Mouse (Mus musculus) ES-CJ7 (cell line): ENCODE measurements around the gene Hoxb5.
A peak's percentile ranks its signal among the peaks of the same experiment; 100 is the strongest.

ENCODE experiments used
- DNase-seq: peaks from one replicate; pipeline ENCODE4 v3.0.0; 2011; ENCODE audit warnings: low read depth, low spot score

Gene Hoxb5

DNA sequence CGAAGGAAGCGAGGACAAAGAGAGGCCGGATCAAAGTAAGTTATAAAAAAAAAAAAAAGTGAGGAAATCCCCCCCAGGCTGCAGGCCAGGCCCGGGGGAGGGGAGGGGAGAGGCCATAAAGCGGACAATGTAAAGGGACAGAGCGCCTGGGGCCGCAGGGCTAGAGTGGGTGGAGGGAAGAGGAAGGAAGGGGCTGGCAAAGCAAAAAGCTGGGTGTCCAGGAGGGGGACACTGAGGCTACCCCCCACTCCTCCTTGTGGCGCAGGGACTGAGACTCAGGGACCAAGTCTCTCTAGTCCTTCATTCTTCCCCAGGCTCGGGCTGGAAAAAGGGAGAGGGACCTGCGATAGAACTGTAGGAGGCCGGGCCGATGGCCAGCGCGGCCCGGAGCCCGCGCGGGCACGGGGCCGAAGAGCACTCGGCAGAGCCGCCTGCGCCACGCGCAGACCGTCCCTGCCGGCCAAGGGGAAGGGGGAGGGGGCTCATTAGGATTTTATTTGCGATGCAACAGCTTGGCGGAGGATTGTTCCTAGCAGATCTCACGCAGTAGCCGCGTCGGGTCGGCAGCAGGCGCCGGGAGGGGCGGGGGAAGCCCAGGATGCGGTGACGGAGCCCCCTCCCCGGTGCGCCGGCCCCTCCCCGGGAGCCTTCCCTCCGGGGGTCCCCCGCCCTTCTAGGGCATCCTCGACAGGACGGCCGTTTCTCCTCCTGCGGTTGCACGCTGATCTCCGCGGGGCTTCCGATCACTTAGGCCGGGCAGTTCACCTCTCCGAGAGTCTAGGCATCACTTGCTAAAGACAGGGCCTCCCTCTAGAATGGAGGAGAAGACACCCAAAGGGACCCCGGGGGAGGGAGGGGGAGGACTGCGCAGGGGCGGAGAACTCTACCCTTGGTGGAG lies 30.9 kb upstream of the Hoxb5 start:
- DNase-seq: peak; percentile 56

DNA sequence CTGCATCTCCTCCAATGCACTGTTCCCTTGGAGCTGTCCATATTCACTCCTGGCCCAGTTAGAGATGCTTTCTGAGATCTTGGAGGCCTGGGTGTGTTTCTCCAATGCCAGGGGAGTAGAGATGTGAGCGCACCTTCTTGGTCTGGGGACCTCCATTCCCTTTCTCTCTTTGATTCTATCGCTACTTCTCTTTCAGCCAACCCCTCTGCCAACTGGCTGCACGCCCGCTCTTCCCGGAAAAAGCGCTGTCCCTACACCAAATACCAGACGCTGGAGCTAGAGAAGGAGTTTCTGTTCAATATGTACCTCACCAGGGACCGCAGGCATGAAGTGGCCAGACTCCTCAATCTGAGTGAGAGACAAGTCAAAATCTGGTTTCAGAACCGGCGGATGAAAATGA lies 28.7 kb upstream of the Hoxb5 start:
- DNase-seq: no peak

DNA sequence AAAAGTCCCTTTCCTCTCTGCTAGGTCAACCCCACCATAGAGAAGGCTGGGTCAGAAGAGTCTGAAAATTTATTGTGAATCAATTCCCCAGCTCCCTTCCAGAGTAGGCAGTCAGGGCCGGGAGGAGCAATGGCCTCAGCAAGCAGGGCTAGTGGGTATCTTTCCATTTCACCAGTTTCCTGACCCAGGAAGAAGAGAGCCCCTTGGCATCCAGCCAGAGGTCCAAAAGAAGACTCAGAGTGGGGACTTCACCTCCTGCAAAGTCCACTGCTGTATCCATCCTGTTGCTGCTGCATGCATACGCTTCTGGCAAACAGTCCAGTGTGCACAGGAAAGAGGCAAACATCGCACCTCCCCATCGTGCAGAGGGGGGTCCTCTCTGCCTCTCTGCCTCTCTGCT lies 27.2 kb upstream of the Hoxb5 start:
- DNase-seq: no peak

DNA sequence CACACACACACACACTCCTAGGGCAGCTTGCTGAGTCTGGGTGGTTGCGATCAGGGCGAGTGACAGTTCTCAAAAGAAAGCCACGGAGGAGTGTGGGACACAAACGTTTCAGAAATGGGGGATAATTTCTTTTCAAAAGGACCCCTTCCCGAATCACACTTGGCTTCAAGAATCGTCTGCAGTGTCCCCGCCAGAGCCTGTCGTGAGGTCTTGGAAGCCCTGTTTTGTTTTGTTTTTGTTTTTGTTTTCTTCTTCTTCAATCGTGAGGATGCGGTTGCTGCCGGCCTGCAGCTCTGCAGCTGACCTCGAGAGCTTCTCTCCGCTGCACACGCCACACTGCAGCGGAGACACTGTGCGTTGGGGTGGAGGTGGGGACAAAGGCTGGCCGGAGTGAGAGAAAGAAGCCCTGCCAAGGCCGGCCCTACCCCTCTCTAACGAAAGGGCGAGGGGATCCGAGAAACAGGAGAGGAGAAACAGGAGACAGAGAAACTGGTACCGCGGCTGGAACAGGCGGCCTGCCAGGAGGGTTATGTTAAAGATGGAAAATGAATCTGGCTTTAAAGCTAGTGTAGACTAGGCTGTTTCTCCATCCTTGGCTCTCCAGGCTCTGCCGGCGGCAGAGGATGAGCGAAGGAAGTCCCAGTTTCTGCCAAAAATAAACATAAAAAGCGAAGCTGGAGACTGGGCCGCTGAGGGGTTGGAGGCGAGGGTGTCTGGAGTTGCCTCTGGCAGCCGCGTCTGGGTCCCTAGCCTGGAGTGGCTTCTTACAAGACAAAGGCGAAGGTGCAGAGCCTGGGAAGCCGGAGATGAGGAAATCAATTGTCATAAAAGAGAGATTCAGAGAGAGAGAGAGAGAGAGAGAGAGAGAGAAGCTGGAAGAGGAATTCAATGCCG lies 25.7 kb upstream of the Hoxb5 start:
- no peak for DNase-seq

DNA sequence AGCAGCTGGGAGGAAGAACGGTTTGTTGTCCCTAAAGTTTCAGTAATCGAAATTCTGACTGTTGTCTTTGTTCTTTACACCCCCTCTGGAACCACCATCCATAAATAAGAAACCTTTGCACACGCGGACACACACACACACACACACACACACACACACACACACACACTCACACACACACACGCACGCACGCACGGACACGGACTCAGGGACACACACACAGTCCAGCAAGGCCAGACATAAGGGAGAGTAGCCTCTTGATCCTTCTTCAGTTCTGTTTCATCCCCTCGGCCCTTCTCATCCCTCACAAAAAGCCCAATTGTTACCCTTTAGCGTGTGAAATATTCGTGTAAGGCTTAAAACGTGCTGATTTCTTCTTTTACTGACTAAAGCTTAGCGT lies 24.8 kb upstream of the Hoxb5 start:
- no peak for DNase-seq

DNA sequence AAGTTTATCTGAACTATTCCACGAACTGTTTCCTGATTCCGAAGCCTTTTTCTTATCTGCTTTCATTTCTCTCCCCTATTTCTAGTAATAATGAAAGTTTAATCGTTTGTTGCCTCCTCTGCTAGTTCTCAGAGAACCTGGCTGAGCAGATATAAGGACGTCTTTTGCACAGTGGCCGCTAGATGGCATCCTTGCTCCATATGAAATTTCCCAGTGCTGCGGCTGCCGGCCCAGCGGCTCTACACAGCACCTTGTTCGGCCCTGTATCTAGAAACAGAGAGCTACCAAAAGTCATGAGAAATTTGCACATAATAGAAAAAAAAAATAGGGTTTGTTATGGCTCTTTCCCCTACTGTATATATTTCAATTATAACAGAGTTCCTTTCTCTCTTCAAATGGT lies 24.4 kb upstream of the Hoxb5 start:
- peak; percentile 88 for DNase-seq

DNA sequence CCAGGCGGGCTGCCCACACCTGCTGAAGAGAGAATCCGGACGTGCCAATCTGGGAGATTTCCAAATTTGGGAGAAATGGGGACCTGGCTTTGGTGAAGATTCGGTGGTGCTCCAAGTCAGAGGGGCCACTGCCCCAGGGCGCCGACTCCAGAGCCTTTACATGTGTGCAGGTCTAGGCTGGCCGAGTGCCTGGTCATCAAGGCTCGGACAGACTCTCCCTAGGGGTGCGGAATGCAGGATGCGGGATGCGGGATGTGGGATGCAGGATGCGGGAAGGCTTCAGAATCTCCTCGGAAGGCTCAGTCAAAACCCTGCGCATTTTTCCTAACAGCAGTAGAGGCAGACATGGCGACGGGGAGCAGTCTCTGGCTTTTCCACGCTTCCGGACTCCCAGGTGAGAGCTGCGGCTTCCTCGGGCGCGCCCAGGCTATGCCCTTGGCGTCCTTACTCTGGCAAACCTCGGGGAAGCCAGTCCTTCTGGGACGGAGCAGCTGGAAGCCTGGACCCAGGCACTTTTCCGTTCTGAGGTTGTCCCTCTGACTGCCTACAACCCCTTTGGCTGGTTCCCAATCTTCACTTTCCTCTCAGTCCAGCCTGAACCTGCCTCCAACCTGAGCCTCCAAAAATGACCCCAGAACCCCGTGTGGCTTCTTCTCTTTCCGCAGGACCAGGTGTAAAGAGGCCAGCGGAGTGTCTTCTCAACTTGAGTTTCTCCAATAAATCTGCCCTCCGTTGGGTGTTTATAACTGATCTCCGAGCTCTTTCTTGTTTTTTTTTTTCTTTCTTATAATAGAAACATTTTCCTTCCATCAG lies 23.5 kb upstream of the Hoxb5 start:
- DNase-seq: peak; percentile 43

DNA sequence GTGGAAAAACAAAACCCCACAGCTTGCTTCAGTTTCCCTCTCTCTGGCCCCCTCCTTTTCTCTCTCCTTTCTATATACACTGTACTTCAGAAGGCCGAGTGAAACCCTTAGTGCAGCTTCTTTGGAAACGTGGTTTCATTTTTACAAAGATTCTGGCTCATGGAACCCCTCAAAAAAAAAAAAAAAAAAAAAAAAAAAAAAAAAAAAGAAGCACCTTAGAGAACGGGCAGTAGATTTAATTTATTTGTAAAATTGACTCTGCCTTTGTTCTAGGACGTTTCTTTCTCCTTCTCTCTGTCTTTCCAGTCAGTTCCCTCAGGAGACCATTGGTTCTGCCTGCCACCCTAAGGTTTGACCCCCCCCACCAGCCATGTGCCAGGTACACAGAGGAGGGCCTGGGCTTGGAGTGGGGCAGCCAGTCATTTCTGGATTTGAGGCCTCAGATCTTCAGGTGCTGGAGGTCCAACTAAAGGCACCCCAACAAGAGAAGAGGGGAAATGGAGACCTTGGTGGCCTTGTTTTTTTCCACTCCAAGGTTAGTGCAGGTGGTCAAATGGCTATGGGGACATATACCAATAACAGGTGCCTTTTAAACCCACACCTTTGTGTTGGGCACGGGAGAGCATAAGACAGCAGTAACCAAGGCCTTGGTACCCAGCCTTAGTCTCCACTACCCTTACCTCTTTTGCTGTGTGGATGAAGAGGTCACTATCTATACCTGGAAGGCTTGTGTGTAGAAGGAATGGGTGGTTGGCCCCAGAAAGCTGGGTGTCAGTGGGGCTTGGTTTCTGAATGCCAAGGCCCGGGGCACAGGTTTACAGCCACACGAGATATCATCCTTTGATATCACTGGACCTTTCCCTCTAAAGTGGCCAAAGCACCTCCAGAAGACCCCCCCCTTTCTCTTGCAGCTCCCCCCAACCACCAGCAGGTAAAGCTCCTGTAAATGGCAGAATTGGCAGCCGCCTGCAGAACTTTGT lies 22.4 kb upstream of the Hoxb5 start:
- no peak for DNase-seq

DNA sequence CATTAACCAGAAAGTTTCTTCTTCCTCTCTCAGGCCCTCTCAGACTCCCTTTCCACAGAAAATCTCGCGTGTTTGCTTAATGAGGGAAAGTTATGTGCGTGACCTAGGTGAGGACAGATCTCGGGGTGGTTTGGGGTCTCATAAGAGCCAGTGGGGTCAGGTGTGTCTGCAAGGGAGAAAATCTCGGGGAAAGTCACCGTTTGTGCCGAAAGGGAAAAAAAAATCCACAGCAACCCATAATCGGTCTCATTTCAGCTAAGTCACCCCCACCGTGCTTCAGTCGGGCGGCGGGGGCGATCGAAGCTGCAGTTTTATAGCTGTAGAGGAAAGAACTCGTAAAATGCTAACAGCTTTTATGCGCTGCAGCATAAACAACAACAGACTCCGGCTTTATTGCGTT lies 21.7 kb upstream of the Hoxb5 start:
- peak; percentile 24 for DNase-seq

DNA sequence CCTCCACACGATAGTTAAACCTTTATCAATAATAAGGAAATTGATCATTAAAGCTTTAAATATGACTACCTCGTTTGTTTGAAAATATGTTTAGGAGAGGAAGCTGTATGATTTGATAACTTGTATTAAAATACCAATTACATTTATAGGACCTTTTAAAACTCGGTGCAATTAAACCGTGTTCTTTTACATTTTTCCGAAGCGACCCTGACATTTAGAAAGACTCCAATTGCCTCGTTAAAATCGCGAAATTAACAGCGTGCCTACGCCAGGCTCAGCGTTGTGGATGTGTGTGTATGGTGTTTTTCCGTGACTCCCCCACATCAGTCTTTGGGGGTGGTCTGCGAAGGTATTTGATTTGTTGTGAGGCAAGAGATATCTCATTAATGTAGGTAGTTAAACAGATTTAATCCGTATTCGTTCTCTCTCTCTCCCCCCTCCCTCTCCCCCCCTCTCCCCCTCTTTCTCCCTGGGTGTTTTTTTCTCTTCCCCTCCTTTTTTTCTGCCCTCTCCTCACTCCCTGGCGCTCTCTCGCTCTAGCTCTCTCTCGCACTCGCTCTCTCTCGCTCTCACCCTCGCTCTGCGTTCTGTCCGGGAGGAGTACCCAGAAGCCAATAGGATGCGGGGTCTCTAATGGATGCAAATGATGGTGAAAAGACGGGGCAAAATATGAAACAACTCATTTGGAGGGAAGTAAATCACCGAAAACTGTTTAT lies 21.1 kb upstream of the Hoxb5 start, which contains the start of gene Hoxb8:
Gene Hoxb8 (plus strand): TSS at position 51 of the 716 bp plus-strand sequence.
- DNase-seq: peak; percentile 71

DNA sequence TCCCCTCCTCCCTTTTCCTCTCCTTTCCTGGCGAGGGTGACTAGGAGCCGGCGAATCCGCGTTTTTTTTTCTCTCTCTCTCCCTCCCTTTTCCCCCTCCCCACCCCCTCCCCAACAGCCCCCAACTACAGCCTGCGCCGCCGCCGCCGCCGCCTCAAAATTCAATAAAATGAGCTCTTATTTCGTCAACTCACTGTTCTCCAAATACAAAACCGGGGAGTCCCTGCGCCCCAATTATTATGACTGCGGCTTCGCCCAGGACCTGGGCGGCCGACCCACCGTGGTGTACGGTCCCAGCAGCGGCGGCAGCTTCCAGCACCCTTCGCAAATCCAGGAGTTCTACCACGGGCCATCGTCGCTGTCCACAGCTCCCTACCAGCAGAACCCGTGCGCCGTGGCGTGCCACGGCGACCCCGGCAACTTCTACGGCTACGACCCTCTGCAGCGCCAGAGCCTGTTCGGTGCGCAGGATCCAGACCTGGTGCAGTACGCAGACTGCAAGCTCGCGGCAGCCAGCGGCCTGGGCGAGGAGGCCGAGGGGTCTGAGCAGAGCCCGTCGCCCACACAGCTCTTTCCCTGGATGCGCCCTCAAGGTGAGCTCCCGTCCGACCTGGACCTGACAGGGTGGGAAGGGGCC lies 20.2 kb upstream of the Hoxb5 start:
- peak; percentile 82 for DNase-seq

DNA sequence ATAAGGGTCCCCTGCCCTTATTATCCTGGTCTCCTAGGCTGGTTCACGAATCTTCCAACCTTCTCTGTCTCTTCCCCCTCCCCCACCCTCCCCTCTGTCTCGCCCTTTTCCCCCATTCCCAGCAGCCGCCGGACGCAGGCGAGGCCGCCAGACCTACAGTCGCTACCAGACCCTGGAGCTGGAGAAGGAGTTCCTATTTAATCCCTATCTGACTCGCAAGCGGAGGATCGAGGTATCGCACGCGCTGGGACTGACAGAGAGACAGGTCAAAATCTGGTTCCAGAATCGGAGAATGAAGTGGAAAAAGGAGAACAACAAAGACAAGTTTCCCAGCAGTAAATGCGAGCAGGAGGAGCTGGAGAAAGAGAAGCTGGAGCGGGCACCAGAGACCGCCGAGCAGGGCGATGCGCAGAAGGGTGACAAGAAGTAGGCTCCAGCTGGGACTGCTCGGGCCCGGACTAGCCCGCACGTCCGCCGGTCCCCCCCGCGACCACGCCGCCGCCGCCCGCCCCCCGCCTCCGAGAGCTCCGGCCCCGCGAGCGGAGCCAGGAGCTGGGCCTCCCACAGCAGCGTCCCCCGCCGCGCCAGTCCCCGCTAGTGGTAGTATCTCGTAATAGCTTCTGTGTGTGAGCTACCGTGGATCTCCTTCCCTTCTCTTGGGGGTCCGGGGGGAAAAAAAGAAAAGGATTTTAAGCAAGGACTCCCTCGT lies 18.9 kb upstream of the Hoxb5 start:
- peak; percentile 87 for DNase-seq

DNA sequence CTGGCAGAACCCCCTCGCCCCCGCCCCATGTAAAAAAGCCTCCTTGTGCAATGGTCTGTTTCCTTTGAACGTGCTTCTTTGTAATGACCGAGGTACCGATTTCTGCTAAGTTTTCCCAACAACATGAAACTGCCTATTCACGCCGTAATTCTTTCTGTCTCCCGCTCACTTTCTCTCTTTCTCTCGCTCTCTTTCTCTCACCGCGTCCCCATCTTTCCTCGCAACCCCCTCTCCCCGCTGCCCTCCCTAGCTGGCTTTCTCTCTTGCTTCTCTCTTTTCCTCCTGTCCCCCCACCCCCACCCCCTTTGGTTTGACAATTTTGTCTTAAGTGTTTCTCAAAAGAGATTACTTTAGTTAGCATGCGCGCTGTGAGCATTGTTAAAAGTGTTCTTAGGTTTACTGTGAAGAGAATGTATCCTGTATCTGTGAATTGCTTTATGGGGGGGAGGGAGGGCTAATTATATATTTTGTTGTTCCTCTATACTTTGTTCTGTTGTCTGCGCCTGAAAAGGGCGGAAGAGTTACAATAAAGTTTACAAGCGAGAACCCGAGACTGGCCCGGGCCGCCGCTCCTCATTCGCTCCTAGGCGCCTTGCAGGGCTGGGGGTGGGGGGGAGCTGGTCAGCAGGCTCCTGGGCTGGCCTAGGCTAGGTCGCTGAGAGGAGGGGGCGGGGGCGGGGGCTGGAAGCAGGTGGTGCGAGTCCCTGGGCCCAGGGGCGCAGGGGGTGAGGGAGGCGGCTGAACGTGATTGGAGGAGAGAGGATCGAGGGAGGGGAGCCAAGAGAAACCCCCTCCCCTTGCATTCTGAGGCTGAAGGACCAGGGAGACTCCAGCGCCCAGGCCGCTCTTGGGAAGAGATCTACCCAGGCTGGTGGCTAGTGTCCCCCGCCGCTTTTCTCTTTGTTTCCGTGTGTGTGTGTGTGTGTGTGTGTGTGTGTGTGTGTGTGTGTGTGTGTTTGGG lies 18.1 kb upstream of the Hoxb5 start:
- DNase-seq: peak; percentile 76

DNA sequence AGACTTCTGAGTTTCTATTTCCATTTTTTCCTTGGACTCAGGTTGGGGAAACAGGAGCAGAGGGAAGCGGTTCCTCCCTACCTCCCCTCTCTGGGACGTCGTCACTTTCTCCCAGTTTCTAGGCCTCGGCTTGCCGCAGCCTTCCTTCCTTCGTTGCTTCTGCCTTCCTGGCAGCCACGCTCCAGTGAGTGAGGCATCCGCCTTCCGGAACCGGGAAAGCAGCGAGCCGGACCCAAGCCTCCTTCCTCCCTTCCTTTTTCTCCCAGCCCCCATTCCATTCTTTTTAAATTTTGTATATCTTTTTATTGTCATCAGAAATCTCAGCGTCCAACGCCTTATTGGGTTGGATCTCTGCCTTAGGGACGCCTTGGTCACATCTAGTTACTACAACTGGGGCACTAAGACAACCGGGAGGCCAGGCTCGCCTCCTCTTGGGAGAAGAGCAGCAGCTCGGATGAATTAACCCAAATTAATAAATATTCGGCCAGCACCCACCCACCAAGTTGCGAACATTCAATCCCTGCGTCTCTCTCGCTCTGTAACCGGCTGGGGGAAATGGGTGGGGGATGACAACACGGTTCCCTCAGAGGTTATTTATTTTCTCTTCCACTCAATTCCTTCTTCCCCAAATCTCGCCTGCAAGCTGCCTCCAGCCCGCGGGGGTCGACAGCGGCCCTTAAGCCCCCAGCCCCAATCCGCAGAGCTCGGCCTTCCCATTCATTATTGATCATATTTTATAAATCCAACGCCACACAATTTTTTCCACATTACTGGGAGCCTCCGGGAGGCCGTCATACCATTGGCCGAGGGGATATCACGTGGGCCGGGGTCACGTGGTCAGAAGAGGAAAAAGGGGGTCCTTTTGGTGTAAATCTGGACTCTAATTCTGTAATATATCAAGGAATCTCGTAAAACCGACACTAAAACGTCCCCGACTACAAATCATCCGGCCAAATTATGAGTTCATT lies 17.1 kb upstream of the Hoxb5 start, which contains the start of gene Hoxb7:
Gene Hoxb7 (plus strand): TSS at position 853 of the 968 bp plus-strand sequence.
- DNase-seq: peak; percentile 69

DNA sequence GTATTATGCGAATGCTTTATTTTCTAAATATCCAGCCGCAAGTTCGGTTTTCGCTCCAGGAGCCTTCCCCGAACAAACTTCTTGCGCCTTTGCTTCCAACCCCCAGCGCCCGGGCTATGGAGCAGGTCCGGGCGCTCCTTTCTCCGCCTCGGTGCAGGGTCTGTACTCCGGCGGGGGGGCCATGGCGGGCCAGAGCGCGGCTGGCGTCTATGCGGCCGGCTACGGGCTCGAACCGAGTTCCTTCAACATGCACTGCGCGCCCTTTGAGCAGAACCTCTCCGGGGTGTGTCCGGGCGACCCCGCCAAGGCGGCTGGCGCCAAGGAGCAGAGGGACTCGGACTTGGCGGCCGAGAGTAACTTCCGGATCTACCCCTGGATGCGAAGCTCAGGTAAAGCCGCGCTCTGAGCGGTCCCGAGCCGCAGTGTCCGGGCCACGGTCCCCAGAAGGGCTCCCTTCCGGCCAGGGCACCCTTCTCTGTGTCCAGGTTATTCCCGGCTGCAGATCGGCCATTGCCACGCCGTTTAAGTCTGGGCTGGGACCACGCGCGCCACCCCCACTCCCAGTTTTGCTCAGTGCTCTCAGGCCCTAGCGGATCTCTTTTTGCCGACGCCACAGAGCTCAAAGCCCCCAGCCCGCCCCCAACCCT lies 16.3 kb upstream of the Hoxb5 start:
- peak; percentile 59 for DNase-seq

DNA sequence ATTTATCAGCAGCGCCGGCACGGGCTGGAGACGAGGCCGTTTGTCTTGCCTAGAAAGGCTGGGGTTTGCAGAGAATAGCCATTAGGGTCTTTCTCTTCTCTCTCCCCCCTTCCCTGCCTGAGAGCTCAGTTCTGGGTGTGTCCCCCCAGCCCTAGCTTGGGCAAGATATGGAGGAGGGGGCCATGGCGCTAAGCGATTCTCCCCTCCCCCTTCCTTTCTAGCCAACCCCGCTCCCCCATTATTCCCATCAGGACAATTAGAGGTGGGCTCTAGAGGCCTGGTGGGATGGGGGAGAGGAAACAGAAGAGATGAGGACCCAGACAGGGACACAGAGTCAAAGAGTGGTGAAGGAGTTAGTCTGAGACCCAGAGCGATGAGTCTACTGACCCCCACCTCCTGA lies 15.7 kb upstream of the Hoxb5 start:
- no peak for DNase-seq
